Mouse (Mus musculus): ENCODE measurements around the gene Il25. TPM values are rescaled to one million over a fixed set of nuclear protein-coding genes. Genes with fewer than 3 reads are reported as not detected.
A peak's percentile ranks its signal among the peaks of the same experiment; 100 is the strongest.

Il25 gene
- polyA plus RNA-seq, 1 experiment from 2014 or later: not detected

DNA sequence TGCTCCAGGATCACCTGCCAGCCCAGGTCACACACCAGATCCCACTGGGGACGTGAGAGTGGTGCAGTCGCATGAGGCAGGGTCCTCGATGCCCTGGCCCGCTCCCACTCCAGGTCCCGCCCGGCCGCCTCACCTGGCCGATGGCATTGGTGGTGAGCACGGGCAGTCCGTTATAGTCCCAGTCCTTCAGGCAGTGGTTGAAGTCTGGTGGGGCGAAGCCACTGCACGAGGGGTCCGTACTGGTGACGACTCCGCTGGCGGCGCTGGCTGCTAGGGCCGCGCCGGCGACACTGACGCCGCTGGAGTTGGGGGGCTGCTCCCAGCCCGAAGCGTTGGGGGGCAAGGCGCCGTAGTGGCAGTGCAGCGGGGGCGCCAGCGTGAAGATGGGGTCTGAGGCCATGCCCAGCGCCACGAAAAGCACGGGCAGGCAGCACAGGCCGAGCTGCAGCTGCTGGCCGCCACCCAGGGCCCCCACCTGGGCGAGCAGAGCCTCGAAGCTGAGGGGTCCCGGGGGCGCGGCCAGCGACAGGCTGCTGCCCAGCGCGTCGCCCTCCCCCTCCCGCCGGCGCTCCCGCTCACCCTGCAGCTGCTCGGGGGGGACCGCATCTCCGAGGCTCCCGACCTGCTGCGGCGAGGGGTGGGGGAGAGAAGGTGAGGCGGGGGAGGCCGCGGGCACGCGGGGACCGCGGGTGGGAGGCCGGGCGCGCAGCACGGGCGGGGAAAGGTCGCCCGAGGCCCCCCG lies 20.2 kb upstream of the Il25 start:
- H3K4me3 ChIP-seq (replicated peaks): peak overlapping the region; percentile 97
- peak overlapping the region; percentile 98 for H3K9ac ChIP-seq
- H3K4me1 ChIP-seq: peaks cover 24% of the 10 kb centered on the region
- H3K36me3 ChIP-seq (replicated peaks): peaks cover 46% of the 10 kb centered on the region
- no peaks in the 10 kb centered on the region for H3K9me3 ChIP-seq
- WGBS: 2% methylated on average over 55 of the region's 69 CpGs
- H3K27ac ChIP-seq: peak overlapping the region; percentile 89
- ATAC-seq (ENCODE audit: low FRiP score): peak; percentile 69
- H3K27me3 ChIP-seq: no peaks in the 10 kb centered on the region
- H3K4me2 ChIP-seq: peak overlapping the region; percentile 98

DNA sequence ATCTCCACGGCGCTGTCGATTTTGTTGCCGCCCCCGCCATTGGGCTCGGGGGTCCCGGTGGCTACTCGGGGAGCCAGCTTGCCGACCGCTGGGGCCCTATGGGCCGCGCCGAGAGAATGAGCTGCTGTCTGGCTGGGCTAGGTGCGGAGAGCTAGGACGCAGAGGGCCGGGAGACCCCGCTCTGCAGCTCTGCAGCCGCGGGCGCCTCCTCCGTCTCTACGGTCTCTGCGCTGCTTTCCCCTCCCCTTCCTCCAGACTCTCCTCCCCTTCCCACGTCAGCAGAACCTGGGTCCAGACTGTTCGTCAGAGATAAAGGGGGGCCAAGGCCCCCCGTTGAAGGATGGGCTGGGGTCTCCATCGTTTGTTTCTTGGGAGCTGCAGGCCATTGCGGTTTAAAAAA lies 19.6 kb upstream of the Il25 start, which contains the start of gene Slc22a17:
TSS of gene Slc22a17 (minus strand) at position 247 of the 400 bp plus-strand sequence.
- peak within 1 kb of the TSS; percentile 89 for H3K27ac ChIP-seq
- 0% methylated on average over 28 of the region's 28 CpGs for WGBS
- H3K4me3 ChIP-seq (replicated peaks): peak within 1 kb of the TSS; percentile 97
- peak within 1 kb of the TSS; percentile 98 for H3K4me2 ChIP-seq
- peaks cover 24% of the 10 kb centered on the region for H3K4me1 ChIP-seq
- peak; percentile 95 for ATAC-seq (ENCODE audit: low FRiP score)
- no peaks in the 10 kb centered on the region for H3K27me3 ChIP-seq
- no peaks in the 10 kb centered on the region for H3K9me3 ChIP-seq
- H3K36me3 ChIP-seq (replicated peaks): peaks cover 46% of the 10 kb centered on the region
- H3K9ac ChIP-seq: peak within 1 kb of the TSS; percentile 98

DNA sequence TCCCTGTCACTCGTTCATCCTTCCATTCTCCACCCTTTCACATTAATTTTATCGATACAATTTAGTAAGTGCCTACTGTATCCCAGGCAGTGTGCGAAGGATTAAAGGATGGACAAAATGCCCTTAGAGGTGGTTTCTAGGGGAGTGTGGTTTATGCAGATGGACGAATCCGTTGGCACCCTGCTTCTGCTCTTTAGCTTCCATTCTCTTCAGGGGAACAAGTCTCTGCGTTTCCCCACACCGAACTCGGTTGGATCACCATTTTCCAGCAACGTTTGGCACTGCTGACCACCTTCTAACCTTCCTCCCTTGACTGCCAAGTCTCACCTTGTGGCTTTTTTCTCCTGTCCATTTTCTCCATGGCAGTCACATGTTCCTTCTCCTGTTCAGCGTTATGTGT lies 19.2 kb upstream of the Il25 start:
- Histone ChIP-seq H3K9ac (peak overlapping the region; percentile 98), H3K27ac (peak overlapping the region; percentile 89; the same call in 1 of the 2 replicates), H3K4me2 (peak overlapping the region; percentile 98), H3K36me3 (replicated peaks) (peaks cover 44% of the 10 kb centered on the region), H3K9me3 (no peaks in the 10 kb centered on the region), H3K4me1 (peaks cover 24% of the 10 kb centered on the region), H3K4me3 (replicated peaks) (peak overlapping the region; percentile 97), H3K27me3 (no peaks in the 10 kb centered on the region)
- peak; percentile 43 for ATAC-seq (ENCODE audit: low FRiP score)
- WGBS: 19% methylated on average over 10 of the region's 10 CpGs

DNA sequence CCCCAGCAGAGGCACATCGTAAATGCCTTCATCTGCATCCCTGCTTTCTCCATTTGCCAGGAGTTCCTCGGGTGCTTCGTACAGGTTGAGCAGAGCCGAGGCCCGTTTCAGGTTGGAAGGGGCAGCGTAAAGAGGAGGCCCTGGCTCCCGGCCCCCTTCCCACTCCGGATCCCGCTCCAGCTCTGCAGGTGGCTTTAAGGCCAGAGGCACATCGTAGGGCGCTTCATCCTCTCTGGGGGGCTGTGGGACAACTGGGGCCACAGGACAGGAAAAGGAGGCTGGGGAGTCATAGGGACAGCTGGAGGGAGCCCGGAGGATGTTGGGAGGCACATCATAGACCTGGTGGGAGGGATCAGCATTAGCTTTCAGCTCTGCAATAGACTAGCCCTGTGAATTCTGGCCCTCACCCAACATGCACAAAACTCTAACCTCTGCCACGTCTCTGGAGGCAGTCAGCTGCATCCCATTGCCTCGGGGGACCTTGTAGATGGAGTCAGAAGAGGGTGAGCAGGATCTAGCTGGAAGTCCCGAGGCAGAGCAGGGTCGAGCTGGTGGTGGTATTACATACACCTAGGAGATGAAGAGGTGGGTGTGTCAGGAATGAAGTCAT lies 12.3 kb upstream of the Il25 start:
- Histone ChIP-seq H3K27me3 (no peaks in the 10 kb centered on the region), H3K9ac (no peak overlapping the region), H3K4me1 (peaks cover 18% of the 10 kb centered on the region), H3K9me3 (peaks cover 17% of the 10 kb centered on the region), H3K4me2 (no peak overlapping the region), H3K36me3 (replicated peaks) (peaks cover 72% of the 10 kb centered on the region), H3K27ac (no peak overlapping the region), H3K4me3 (replicated peaks) (no peak overlapping the region)
- no peak for ATAC-seq (ENCODE audit: low FRiP score)
- WGBS: 96% methylated on average over 16 of the region's 16 CpGs

DNA sequence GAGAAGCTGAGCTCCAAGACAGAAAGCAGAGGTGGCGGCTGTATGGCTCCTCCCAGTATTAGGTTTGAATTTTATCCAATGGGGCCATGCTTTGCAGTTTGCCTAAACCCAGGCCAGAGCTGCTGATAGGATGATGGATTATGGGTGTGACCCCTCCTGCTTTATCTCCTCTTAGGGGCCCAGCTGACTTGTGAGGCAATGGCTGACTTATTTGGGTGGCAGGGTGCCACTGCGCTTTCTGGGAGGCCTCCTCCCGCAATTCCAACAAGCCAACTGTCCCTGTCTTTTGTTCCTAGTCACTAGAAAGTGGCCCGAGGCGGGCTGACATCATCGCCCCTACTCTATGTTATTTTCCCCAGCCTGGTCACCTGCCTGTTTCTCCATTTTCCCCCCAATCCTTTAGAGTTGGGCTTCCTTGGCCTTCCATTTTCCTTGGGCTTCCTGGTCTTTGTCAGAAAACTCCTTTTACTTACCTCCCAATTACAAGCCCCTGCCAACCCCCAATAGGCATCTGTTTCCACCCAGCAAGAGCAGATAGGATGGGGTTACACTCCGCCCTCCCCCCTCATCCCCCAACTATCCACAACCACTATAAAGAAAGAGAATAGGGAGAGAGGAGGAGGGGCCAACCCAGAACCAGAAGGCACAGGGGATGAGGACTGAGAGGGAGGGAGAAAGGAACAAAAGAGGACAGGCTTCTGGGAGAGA lies 7.7 kb upstream of the Il25 start:
- Histone ChIP-seq H3K9me3 (peaks cover 17% of the 10 kb centered on the region), H3K4me3 (replicated peaks) (peak overlapping the region; percentile 52), H3K4me1 (peaks cover 39% of the 10 kb centered on the region), H3K4me2 (peak overlapping the region; percentile 81), H3K9ac (peak overlapping the region; percentile 85), H3K36me3 (replicated peaks) (peaks cover 31% of the 10 kb centered on the region), H3K27ac (peak overlapping the region; percentile 98), H3K27me3 (no peaks in the 10 kb centered on the region)
- WGBS: 3% methylated on average over 7 of the region's 7 CpGs
- peak; percentile 75 for ATAC-seq (ENCODE audit: low FRiP score)

DNA sequence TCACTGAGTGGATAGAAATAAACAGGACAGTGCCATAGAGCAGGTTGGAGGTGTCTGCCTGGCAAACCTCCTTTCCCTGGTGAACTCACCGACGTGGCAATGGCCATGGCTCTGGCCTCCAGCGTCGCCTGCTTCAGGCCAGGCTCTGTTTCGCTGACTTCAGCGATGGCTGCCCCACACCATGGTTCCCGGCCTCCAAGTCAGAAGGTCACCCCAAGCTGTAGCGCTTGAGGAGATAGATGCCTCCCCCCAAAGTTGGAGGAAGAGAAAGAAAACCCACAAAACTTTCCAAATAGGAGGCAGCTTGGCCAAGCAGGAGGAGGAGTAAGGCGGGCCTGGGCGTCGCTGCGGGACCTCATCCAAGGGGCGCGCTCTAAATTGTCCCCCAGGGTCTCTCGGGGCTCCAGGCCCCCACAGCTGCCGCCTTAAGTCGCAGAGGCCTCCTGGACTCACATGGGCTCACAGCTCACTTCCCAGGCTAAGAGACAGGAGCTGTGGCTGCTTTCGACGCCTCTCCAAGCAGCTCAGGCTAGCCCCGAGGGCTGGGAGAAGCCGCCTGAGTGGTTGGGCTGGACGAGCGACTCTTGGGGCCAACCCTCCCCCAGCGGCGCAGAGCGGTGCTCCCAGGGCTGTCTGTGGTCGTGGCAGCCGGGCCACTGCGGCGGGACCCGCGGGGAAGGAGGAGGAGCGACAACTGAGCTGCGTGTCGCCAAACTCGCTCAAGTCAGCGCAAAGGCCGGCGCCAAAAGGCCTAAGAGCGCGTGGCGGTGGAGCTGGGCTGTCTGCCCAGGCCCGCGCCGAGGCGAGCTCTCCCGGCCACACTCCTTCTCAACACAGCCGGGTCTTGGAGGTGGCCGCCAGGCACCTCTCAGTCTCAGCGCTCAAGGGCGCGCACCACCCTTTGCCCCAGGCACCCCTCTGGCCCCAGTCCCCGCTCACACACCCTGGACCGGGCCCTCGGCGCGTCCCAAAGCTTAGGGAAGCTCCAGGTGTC lies 6.8 kb upstream of the Il25 start, which contains the start of gene Efs:
TSS of gene Efs (minus strand) at position 778 of the 994 bp plus-strand sequence.
- Histone ChIP-seq H3K4me3 (replicated peaks) (peak within 1 kb of the TSS; percentile 52), H3K9me3 (peaks cover 16% of the 10 kb centered on the region), H3K4me1 (peaks cover 46% of the 10 kb centered on the region), H3K27ac (peak within 1 kb of the TSS; percentile 98), H3K36me3 (replicated peaks) (peaks cover 22% of the 10 kb centered on the region), H3K27me3 (0 out of 2 replicates have a peak, but pooled peaks cover 3% of the 10 kb centered on the region), H3K4me2 (peak within 1 kb of the TSS; percentile 81), H3K9ac (peak within 1 kb of the TSS; percentile 85)
- WGBS: 2% methylated on average over 57 of the region's 57 CpGs
- peak; percentile 52 for ATAC-seq (ENCODE audit: low FRiP score)

DNA sequence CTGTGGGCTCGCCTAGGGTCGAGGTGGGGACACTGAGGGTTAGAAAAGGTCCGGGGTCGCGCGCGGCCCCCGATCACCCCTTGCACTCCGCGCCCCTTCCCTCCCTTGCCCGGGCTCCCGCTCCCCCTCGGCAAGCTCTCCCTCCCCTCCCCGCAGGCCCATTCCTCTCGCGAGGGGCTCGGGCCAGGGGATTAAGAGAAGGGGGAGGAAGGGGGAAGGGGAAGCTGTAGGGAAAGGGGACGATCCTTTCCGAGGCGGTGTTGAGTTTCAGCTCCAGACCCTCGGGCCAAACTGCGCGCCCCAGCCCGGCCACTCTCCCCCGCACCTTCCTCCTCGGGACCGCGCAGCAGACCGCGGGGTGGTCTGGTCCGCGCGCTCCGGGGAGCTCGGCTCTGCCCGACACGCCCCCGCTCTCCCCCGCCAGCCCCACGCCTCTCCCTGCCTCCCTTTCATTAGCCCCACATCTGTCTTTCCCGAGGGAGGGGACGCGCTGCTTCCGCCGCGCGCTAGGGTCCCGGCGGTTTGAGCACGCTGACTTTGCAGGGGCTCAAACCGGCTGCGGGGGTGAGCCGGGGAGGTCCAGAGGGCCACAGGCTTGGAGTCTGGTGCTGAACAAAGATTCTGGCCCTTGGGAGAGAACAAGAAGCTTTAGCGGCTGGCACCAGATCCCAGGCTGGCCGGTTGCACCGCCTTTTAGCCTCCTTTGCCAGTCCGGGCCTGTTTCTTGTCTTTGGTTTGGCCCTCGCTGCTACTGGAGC lies 5.9 kb upstream of the Il25 start:
- ATAC-seq (ENCODE audit: low FRiP score): peak; percentile 80
- Histone ChIP-seq H3K4me3 (replicated peaks) (peak overlapping the region; percentile 52), H3K4me2 (peak overlapping the region; percentile 81), H3K27ac (peak overlapping the region; percentile 98), H3K9me3 (peaks cover 7% of the 10 kb centered on the region), H3K27me3 (0 out of 2 replicates have a peak, but pooled peaks cover 3% of the 10 kb centered on the region), H3K9ac (peak overlapping the region; percentile 85), H3K4me1 (peaks cover 46% of the 10 kb centered on the region), H3K36me3 (replicated peaks) (peaks cover 13% of the 10 kb centered on the region)
- WGBS: under 1% methylated on average over 53 of the region's 58 CpGs

DNA sequence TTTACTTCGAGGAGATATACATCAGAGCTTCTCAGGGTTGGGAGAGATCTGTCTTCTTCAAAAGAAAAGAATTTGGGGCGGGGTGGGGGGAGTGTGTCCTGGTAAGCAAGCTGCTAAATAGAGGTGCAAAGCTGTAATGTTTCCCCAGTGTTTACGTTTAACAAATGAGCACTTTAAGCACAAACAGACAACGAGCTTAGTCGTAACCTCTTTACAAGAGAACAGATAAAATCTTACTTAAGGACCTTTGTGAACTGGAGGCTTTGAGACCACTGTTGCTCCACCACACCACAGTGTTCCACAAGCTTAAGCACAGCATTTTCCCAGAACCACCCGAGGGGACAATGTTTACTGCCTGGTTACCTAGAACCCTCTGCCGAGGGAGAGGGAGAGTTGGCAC lies 5.2 kb upstream of the Il25 start:
- Histone ChIP-seq H3K4me2 (peak overlapping the region; percentile 81), H3K4me3 (replicated peaks) (peak overlapping the region; percentile 52), H3K36me3 (replicated peaks) (peaks cover 6% of the 10 kb centered on the region), H3K27me3 (0 out of 2 replicates have a peak, but pooled peaks cover 3% of the 10 kb centered on the region), H3K27ac (peak overlapping the region; percentile 98), H3K9ac (peak overlapping the region; percentile 85), H3K9me3 (no peaks in the 10 kb centered on the region), H3K4me1 (peaks cover 46% of the 10 kb centered on the region)
- 12% methylated on average over 7 of the region's 7 CpGs for WGBS
- no peak for ATAC-seq (ENCODE audit: low FRiP score)

DNA sequence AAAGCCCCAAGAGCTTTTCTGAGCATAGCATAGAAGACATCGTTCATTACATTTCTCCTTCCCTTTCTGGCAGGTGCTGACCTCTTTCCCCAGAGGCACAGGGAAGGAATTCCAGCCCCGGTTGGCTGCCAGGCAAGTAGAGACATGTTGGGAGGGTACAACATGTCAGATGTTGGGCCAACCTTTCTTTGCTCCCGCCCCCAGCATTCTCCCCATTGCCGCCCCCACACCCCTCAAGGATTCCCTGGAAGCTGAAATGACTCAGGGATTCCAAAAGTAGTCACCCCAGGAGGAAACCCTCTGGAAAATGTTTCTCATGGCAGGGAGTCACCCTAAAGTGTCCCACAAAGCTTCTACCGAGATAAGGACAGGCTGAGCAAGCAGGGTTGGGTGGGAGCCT lies 2.7 kb upstream of the Il25 start:
- no peak overlapping the region for H3K4me2 ChIP-seq
- H3K4me3 ChIP-seq (replicated peaks): no peak overlapping the region
- peaks cover 38% of the 10 kb centered on the region for H3K4me1 ChIP-seq
- no peak overlapping the region for H3K9ac ChIP-seq
- H3K27ac ChIP-seq: 0 out of 2 replicates have a peak overlapping the region, but pooled peaks have one; percentile 25
- WGBS: 90% methylated on average over 5 of the region's 5 CpGs
- no peak for ATAC-seq (ENCODE audit: low FRiP score)
- H3K36me3 ChIP-seq (replicated peaks): no peaks in the 10 kb centered on the region
- no peaks in the 10 kb centered on the region for H3K9me3 ChIP-seq
- 0 out of 2 replicates have a peak, but pooled peaks cover 3% of the 10 kb centered on the region for H3K27me3 ChIP-seq

DNA sequence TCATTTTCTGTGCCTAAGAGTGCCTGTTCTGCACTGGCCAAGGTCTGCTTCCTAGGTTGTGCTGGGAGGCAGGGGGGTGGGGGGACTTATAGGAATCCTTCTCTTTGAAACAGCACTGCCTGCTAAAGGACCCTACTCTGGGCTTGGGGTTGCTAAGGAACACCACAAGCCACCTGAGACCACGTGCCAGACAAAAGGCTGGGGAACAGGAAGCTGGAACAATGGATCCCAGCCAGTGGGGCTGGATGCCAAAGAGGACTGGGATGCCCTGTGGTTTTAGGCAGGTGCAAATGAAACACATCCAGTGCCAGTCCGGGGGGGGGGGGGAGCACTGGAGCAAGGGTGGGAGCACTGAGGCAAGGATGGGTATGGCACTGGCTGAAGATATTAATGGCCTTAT lies 2.1 kb upstream of the Il25 start:
- Histone ChIP-seq H3K4me3 (replicated peaks) (no peak overlapping the region), H3K4me2 (no peak overlapping the region), H3K36me3 (replicated peaks) (no peaks in the 10 kb centered on the region), H3K4me1 (peaks cover 31% of the 10 kb centered on the region), H3K9ac (no peak overlapping the region), H3K27me3 (0 out of 2 replicates have a peak, but pooled peaks cover 3% of the 10 kb centered on the region), H3K9me3 (no peaks in the 10 kb centered on the region), H3K27ac (0 out of 2 replicates have a peak overlapping the region, but pooled peaks have one; percentile 25)
- no peak for ATAC-seq (ENCODE audit: low FRiP score)
- 25% methylated on average over 2 of the region's 2 CpGs for WGBS
